Mouse (Mus musculus): Measurements from ENCODE around the gene Dnajc4. TPM values are rescaled to one million over a fixed set of nuclear protein-coding genes. Genes with fewer than 3 reads are reported as not detected.
"Not testable (repeated sequence)": the region's sequence is repeated elsewhere in the genome, so short reads cannot be mapped to it uniquely, and the experiment has no call there.

Dnajc4 gene
- polyA plus RNA-seq, 1 experiment from 2014 or later = 20.3 TPM

GRCm38 (mm10) chr19:6994002-6994401, 1.6 kb upstream of the Dnajc4 start:
- Histone ChIP-seq H3K27me3 (no peaks in the 10 kb centered on the region), H3K27ac (replicated peaks) (no peak overlapping the region), H3K9ac (replicated peaks) (no peak overlapping the region), H3K4me3 (no peak overlapping the region), H3K4me2 (replicated peaks) (no peak overlapping the region), H3K36me3 (no peaks in the 10 kb centered on the region), H3K4me1 (peaks cover 40% of the 10 kb centered on the region), H3K9me3 (no peaks in the 10 kb centered on the region)
- ATAC-seq (replicated peaks) = no peak
- 90% methylated on average over 8 of the region's 8 CpGs for WGBS

- Histone ChIP-seq H3K4me1 (peaks cover 42% of the 10 kb centered on the region), H3K9me3 (no peaks in the 10 kb centered on the region)
- peak; percentile 14; the same call in 1 of the 2 replicates for ATAC-seq (replicated peaks)
Measured at GRCm38 (mm10) chr19:6993011-6993770, 819 bp upstream of the Dnajc4 start.

GRCm38 (mm10) chr19:6991166-6991565, 1.2 kb downstream of the Dnajc4 start:
- H3K4me1 ChIP-seq = peaks cover 47% of the 10 kb centered on the region
- not testable (repeated sequence) for H3K9me3 ChIP-seq; H3K27ac ChIP-seq (replicated peaks); H3K4me2 ChIP-seq (replicated peaks); H3K27me3 ChIP-seq; H3K9ac ChIP-seq (replicated peaks); H3K36me3 ChIP-seq; ATAC-seq (replicated peaks); H3K4me3 ChIP-seq
- WGBS = 92% methylated on average over 6 of the region's 6 CpGs

More at GRCm38 (mm10) chr19:6993011-6993770, 819 bp upstream of the Dnajc4 start:
- H3K36me3 ChIP-seq = no peaks in the 10 kb centered on the region
- peak overlapping the region; percentile 60 for H3K27ac ChIP-seq (replicated peaks)
- peak overlapping the region; percentile 60 for H3K4me3 ChIP-seq
- WGBS = 59% methylated on average over 14 of the region's 14 CpGs
- H3K4me2 ChIP-seq (replicated peaks) = peak overlapping the region; percentile 92
- peak overlapping the region; percentile 62 for H3K9ac ChIP-seq (replicated peaks)
- H3K27me3 ChIP-seq = no peaks in the 10 kb centered on the region

- no peak for ATAC-seq (replicated peaks)
- Histone ChIP-seq H3K36me3 (no peaks in the 10 kb centered on the region), H3K9ac (replicated peaks) (no peak overlapping the region), H3K4me2 (replicated peaks) (no peak overlapping the region), H3K4me1 (peaks cover 47% of the 10 kb centered on the region), H3K27ac (replicated peaks) (no peak overlapping the region), H3K27me3 (no peaks in the 10 kb centered on the region), H3K9me3 (no peaks in the 10 kb centered on the region), H3K4me3 (no peak overlapping the region)
- WGBS = 85% methylated on average over 6 of the region's 6 CpGs
Measured at GRCm38 (mm10) chr19:6990712-6991111, 1.7 kb downstream of the Dnajc4 start.

- Histone ChIP-seq H3K9me3 (no peaks in the 10 kb centered on the region), H3K4me1 (peaks cover 33% of the 10 kb centered on the region), H3K27me3 (no peaks in the 10 kb centered on the region), H3K4me2 (replicated peaks) (no peak overlapping the region), H3K27ac (replicated peaks) (no peak overlapping the region), H3K4me3 (no peak overlapping the region), H3K36me3 (0 out of 2 replicates have a peak, but pooled peaks cover 4% of the 10 kb centered on the region), H3K9ac (replicated peaks) (no peak overlapping the region)
- 89% methylated on average over 8 of the region's 8 CpGs for WGBS
- ATAC-seq (replicated peaks) = no peak
Measured at GRCm38 (mm10) chr19:6989251-6989650, 3.1 kb downstream of the Dnajc4 start.

GRCm38 (mm10) chr19:6987904-6988285, 4.5 kb downstream of the Dnajc4 start:
- Histone ChIP-seq H3K4me3 (peak overlapping the region; percentile 79), H3K9ac (replicated peaks) (peak overlapping the region; percentile 74), H3K9me3 (no peaks in the 10 kb centered on the region), H3K36me3 (0 out of 2 replicates have a peak, but pooled peaks cover 9% of the 10 kb centered on the region), H3K4me1 (peaks cover 29% of the 10 kb centered on the region), H3K27ac (replicated peaks) (peak overlapping the region; percentile 66), H3K4me2 (replicated peaks) (peak overlapping the region; percentile 75), H3K27me3 (no peaks in the 10 kb centered on the region)
- no peak for ATAC-seq (replicated peaks)
- 5% methylated on average over 8 of the region's 8 CpGs for WGBS

- Histone ChIP-seq H3K9me3 (no peaks in the 10 kb centered on the region), H3K36me3 (peaks cover 13% of the 10 kb centered on the region), H3K9ac (replicated peaks) (peak within 1 kb of the TSS; percentile 74), H3K27ac (replicated peaks) (peak within 1 kb of the TSS; percentile 66), H3K27me3 (no peaks in the 10 kb centered on the region), H3K4me1 (peaks cover 26% of the 10 kb centered on the region), H3K4me2 (replicated peaks) (peak within 1 kb of the TSS; percentile 75), H3K4me3 (peak within 1 kb of the TSS; percentile 79)
- WGBS = under 1% methylated on average over 60 of the region's 85 CpGs
- ATAC-seq (replicated peaks) = peak; percentile 62
Measured at GRCm38 (mm10) chr19:6987061-6987903, 5.1 kb downstream of the Dnajc4 start, which contains the start of gene Vegfb. Vegfb (minus strand) TSS chr19:6987651.

- no peaks in the 10 kb centered on the region for H3K27me3 ChIP-seq
- WGBS = 74% methylated on average over 10 of the region's 10 CpGs
- peaks cover 16% of the 10 kb centered on the region for H3K36me3 ChIP-seq
- H3K4me3 ChIP-seq = peak overlapping the region; percentile 79
- H3K9me3 ChIP-seq = no peaks in the 10 kb centered on the region
- peaks cover 24% of the 10 kb centered on the region for H3K4me1 ChIP-seq
- ATAC-seq (replicated peaks) = no peak
- peak overlapping the region; percentile 75 for H3K4me2 ChIP-seq (replicated peaks)
- no peak overlapping the region for H3K27ac ChIP-seq (replicated peaks)
- H3K9ac ChIP-seq (replicated peaks) = peak overlapping the region; percentile 74; the same call in 1 of the 2 replicates
Measured at GRCm38 (mm10) chr19:6985951-6986708, 6.2 kb downstream of the Dnajc4 start.

- no peak overlapping the region for H3K4me3 ChIP-seq
- H3K27me3 ChIP-seq = no peaks in the 10 kb centered on the region
- WGBS = 91% methylated on average over 19 of the region's 19 CpGs
- peaks cover 16% of the 10 kb centered on the region for H3K36me3 ChIP-seq
- ATAC-seq (replicated peaks) = no peak
- H3K9ac ChIP-seq (replicated peaks) = no peak overlapping the region
- no peaks in the 10 kb centered on the region for H3K9me3 ChIP-seq
- no peak overlapping the region for H3K27ac ChIP-seq (replicated peaks)
- H3K4me2 ChIP-seq (replicated peaks) = no peak overlapping the region
- H3K4me1 ChIP-seq = peaks cover 30% of the 10 kb centered on the region
Measured at GRCm38 (mm10) chr19:6985300-6985699, 7.1 kb downstream of the Dnajc4 start.

GRCm38 (mm10) chr19:6983621-6984020, 8.8 kb downstream of the Dnajc4 start:
- peaks cover 41% of the 10 kb centered on the region for H3K4me1 ChIP-seq
- ATAC-seq (replicated peaks) = no peak
- H3K4me2 ChIP-seq (replicated peaks) = no peak overlapping the region
- no peaks in the 10 kb centered on the region for H3K27me3 ChIP-seq
- no peak overlapping the region for H3K4me3 ChIP-seq
- peaks cover 16% of the 10 kb centered on the region for H3K36me3 ChIP-seq
- WGBS = 12% methylated on average over 5 of the region's 5 CpGs
- no peaks in the 10 kb centered on the region for H3K9me3 ChIP-seq
- H3K9ac ChIP-seq (replicated peaks) = no peak overlapping the region
- H3K27ac ChIP-seq (replicated peaks) = no peak overlapping the region

GRCm38 (mm10) chr19:6981465-6981864, 10.9 kb downstream of the Dnajc4 start:
- H3K27ac ChIP-seq (replicated peaks) = no peak overlapping the region
- peaks cover 46% of the 10 kb centered on the region for H3K4me1 ChIP-seq
- no peak for ATAC-seq (replicated peaks)
- no peaks in the 10 kb centered on the region for H3K27me3 ChIP-seq
- no peak overlapping the region for H3K9ac ChIP-seq (replicated peaks)
- H3K9me3 ChIP-seq = no peaks in the 10 kb centered on the region
- H3K36me3 ChIP-seq = peaks cover 31% of the 10 kb centered on the region
- no peak overlapping the region for H3K4me2 ChIP-seq (replicated peaks)
- 0 out of 2 replicates have a peak overlapping the region, but pooled peaks have one; percentile 6 for H3K4me3 ChIP-seq
- 88% methylated on average over 4 of the region's 4 CpGs for whole genome bisulfite sequencing

All from forebrain, embryonic 15.5 days (tissue).